Mouse (Mus musculus): Measurements from ENCODE around the gene Snx9.

DNA sequence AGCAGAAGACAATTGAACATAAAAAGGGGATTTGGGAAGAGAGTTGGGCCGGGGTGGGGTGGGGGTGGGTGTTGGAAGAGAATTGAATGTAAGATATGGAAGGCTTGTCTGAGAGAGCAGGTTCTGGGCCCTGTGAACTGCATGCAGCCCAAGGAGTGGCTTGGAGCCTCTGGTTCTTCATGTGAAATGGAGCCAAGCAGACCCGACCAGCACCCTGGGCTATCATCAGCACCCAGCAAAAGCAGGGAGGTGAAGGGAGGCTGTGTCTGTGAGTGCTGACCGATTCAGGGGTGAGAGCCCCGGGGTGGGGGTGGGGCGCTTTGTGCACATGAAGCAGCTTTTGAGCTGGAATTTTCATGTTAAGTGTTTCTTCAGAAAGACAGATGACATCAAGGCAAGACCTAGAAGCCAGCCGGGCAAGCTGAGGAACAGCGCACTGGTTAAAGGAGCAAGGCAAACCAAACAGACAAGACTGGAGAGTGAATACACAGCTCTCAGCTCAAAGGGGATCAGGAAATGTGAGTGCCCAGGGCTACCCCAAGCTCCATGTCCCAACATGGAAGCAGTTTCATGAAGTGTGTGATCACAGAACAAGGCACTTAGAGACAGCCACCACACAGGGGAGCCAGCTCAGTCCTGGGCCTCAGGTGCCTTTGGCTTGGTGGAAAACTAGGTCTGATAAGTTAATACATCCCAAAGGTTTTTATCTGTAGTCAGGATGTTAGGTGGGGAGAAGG lies 40.1 kb upstream of the Snx9 start:
- TF ChIP-seq POLR2A (IDR thresholded peaks at IDR 0.05; ENCODE audit: extremely low read depth, insufficient read depth, low read length), result no peak
- no peak for TF ChIP-seq CTCF (IDR thresholded peaks at IDR 0.05; ENCODE audit: low read depth, low read length)
